Mouse (Mus musculus) limb, embryonic 11.5 days (tissue): ENCODE measurements around the gene Tm9sf4. TPM values are rescaled to one million over a fixed set of nuclear protein-coding genes. Genes with fewer than 3 reads are reported as not detected.

Experiments
- ATAC-seq: fragments of 200-750 bp; cut with Nextera tagmentation; 2 replicates; pipeline ENCODE4 v1.8.0; 2017; ENCODE audit warnings: low read depth; ENCODE audit not compliant: insufficient number of reproducible peaks, low FRiP score, low TSS enrichment
- DNase-seq: peaks from one replicate; pipeline ENCODE4 v3.0.0-alpha.2; 2015; ENCODE audit warnings: low spot score
- H3K27ac ChIP-seq: fragments of 300-500 bp; sonication (generic); replicated peaks from 2 replicates; pipeline ENCODE4 v1.5.1; 2014; ENCODE audit warnings: low read depth, mild to moderate bottlenecking, low read length
- H3K27me3 ChIP-seq: fragments of 300-500 bp; sonication (generic); 2 replicates; pipeline ENCODE4 v1.6.1; 2014; ENCODE audit warnings: mild to moderate bottlenecking, low read length, mixed read lengths; ENCODE audit not compliant: control insufficient read depth, insufficient read depth
- H3K36me3 ChIP-seq: fragments of 300-500 bp; sonication (generic); 2 replicates; pipeline ENCODE4 v1.6.1; 2014; ENCODE audit warnings: mild to moderate bottlenecking, low read length, moderate library complexity, mixed read lengths; ENCODE audit not compliant: control insufficient read depth, insufficient read depth
- H3K4me1 ChIP-seq: fragments of 300-500 bp; sonication (generic); 2 replicates; pipeline ENCODE4 v1.6.1; 2014; ENCODE audit warnings: low read length, mixed read lengths; ENCODE audit not compliant: control insufficient read depth, insufficient read depth
- H3K4me2 ChIP-seq: fragments of 300-500 bp; sonication (generic); 2 replicates; pipeline ENCODE4 v1.6.1; 2014; ENCODE audit warnings: low read depth, mild to moderate bottlenecking, moderate library complexity; ENCODE audit not compliant: severe bottlenecking
- H3K4me3 ChIP-seq: fragments of 300-500 bp; sonication (generic); 2 replicates; pipeline ENCODE4 v1.5.1; 2014; ENCODE audit warnings: low read depth, low read length
- H3K9ac ChIP-seq: fragments of 300-500 bp; sonication (generic); 2 replicates; pipeline ENCODE4 v1.6.1; 2014; ENCODE audit warnings: mild to moderate bottlenecking, low read length
- H3K9me3 ChIP-seq: fragments of 300-500 bp; sonication (generic); 2 replicates; pipeline ENCODE4 v1.6.1; 2016; ENCODE audit warnings: low read length; ENCODE audit not compliant: control insufficient read depth
- WGBS: fragments of 180-500 bp; shearing (Covaris S2); extraction: QIAGEN DNeasy Blood & Tissue Kit; methylation state at CpG from one replicate; pipeline ENCODE4 v1.1.7; 2014; 5-methylcytosine and 5-hydroxymethylcytosine counted together
- polyA plus RNA-seq: library from polyadenylated mRNA; unstranded; fragments of >200 nt; fragmentation: Nextera tagmentation; extraction: Ambion mirVana; gene quantifications from 2 replicates; pipeline ENCODE4 v1.2.1, GENCODE M21; 2014

Tm9sf4 gene
- polyA plus RNA-seq, 1 experiment from 2014 or later: 79.7 TPM

DNA sequence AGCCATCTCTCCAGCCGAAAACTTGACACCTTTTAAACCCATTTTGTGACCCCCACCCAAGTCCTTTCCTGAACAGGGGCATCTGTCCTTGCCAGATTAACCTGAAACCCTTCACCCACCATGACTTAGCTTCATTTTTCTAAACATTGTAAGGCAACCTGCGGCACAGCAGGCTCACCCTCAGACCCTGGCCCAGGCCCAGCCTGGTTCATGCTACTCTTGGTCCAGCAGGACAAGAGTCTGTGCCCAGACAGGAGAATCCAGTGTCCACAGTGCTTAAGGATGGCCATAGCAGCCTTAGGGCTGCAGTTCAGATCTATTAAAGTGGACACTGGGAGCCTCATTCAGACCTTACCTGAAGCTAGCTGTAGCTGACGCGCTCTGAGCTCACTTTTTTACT, 52.2 kb downstream of the Tm9sf4 start:
- no peaks in the 10 kb centered on the region for H3K9me3 ChIP-seq
- H3K9ac ChIP-seq: no peak overlapping the region
- no peak overlapping the region for H3K27ac ChIP-seq
- H3K4me2 ChIP-seq: no peak overlapping the region
- no peak overlapping the region for H3K4me3 ChIP-seq
- 79% methylated on average over 4 of the region's 4 CpGs for WGBS
- no peaks in the 10 kb centered on the region for H3K4me1 ChIP-seq
- DNase-seq (no peak), ATAC-seq (no peak)
- no peaks in the 10 kb centered on the region for H3K27me3 ChIP-seq
- H3K36me3 ChIP-seq: peaks cover 9% of the 10 kb centered on the region

DNA sequence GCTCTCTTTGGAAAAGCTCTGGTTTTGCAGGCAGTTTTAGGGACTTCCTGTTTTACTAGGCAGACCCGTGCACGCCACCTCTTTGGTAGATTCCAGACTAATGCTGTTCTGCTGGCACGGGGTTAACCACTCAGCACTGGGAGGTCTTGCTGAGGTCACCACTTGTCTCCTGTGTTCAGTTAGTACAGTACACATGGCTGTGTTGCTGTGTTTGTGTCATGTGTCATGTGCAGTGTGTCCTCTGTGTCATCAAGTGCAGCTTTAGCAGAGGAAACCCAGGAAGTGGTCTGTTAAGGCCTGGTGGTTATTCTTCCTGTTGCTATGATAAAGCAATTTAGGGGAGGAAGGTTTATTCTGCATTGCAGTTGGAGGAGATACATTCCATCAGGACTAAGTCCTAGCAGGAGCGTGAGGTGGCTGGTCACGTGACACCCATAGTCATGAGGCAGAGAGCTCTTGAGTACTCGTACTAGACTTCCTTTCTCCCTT, 53.7 kb downstream of the Tm9sf4 start:
- Histone ChIP-seq H3K9ac (no peak overlapping the region), H3K27ac (no peak overlapping the region), H3K36me3 (peaks cover 2% of the 10 kb centered on the region), H3K4me1 (no peaks in the 10 kb centered on the region), H3K9me3 (no peaks in the 10 kb centered on the region), H3K4me2 (no peak overlapping the region), H3K4me3 (no peak overlapping the region), H3K27me3 (no peaks in the 10 kb centered on the region)
- DNase-seq (no peak), ATAC-seq (no peak)
- 72% methylated on average over 6 of the region's 6 CpGs for WGBS

DNA sequence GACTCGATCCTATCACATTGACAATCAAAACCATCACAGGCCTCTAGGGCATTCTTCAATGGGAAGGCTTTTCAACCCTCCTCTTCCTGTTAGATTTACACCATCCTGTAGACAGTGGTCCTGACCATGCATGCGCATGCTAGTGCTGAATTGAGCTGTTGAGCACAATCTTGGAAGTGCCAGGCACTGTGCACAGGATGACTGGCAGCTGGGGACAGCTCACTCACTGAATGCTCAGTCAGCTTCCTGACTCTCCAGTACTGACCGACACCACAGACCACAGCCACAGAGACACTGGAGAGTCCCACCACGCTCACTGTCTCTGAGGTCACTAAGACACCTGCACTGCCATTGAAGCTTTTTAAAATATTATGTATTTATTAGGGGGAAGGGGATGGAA, 54.3 kb downstream of the Tm9sf4 start:
- H3K4me3 ChIP-seq: no peak overlapping the region
- no peaks in the 10 kb centered on the region for H3K27me3 ChIP-seq
- H3K36me3 ChIP-seq: no peaks in the 10 kb centered on the region; the same call in none of the 2 replicates
- DNase-seq (no peak), ATAC-seq (no peak)
- no peak overlapping the region for H3K4me2 ChIP-seq
- no peaks in the 10 kb centered on the region for H3K4me1 ChIP-seq
- 83% methylated on average over 4 of the region's 4 CpGs for WGBS
- no peak overlapping the region for H3K9ac ChIP-seq
- no peak overlapping the region for H3K27ac ChIP-seq
- H3K9me3 ChIP-seq: no peaks in the 10 kb centered on the region

GRCm38 (mm10) chr2:153217826-153218340, 56.8 kb downstream of the Tm9sf4 start:
- H3K27ac ChIP-seq: no peak overlapping the region
- DNase-seq (no peak), ATAC-seq (no peak)
- no peaks in the 10 kb centered on the region; the same call in none of the 2 replicates for H3K36me3 ChIP-seq
- no peaks in the 10 kb centered on the region for H3K9me3 ChIP-seq
- H3K4me2 ChIP-seq: no peak overlapping the region
- H3K27me3 ChIP-seq: no peaks in the 10 kb centered on the region
- no peak overlapping the region for H3K4me3 ChIP-seq
- no peaks in the 10 kb centered on the region for H3K4me1 ChIP-seq
- WGBS: 82% methylated on average over 10 of the region's 10 CpGs
- H3K9ac ChIP-seq: no peak overlapping the region

GRCm38 (mm10) chr2:153218516-153218915, 57.4 kb downstream of the Tm9sf4 start:
- 82% methylated on average over 3 of the region's 3 CpGs for WGBS
- ATAC-seq: no peak
- no peak overlapping the region for H3K9ac ChIP-seq
- no peak for DNase-seq
- H3K4me2 ChIP-seq: no peak overlapping the region
- no peak overlapping the region for H3K4me3 ChIP-seq
- H3K27me3 ChIP-seq: no peaks in the 10 kb centered on the region
- no peaks in the 10 kb centered on the region for H3K4me1 ChIP-seq
- H3K36me3 ChIP-seq: no peaks in the 10 kb centered on the region; the same call in 1 of the 2 replicates
- no peaks in the 10 kb centered on the region for H3K9me3 ChIP-seq
- no peak overlapping the region for H3K27ac ChIP-seq

DNA sequence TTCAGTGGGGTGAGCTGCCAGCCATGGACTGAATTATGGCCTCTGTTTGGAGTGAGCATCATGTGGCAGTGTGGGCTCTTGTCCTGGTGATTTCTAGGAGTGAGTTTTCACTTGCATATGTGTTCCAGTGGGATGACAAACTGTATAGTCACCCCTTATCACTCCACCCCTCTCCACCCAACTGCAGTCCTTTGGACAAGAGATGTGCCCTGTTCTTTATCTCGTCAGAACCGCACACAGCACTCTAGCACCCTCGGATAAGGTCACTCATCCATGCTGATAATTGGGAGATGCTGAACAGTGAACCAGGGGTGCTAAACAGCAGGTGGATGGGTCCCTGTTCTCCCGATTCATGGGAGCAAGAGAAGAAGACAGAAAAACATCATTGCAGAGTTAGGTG, 60.5 kb downstream of the Tm9sf4 start:
- H3K9ac ChIP-seq: no peak overlapping the region
- H3K36me3 ChIP-seq: no peaks in the 10 kb centered on the region; the same call in 1 of the 2 replicates
- no peak overlapping the region for H3K4me2 ChIP-seq
- H3K27ac ChIP-seq: no peak overlapping the region
- DNase-seq (no peak), ATAC-seq (no peak)
- WGBS: 86% methylated on average over 4 of the region's 4 CpGs
- H3K4me3 ChIP-seq: no peak overlapping the region
- no peaks in the 10 kb centered on the region for H3K9me3 ChIP-seq
- peaks cover 8% of the 10 kb centered on the region for H3K4me1 ChIP-seq
- no peaks in the 10 kb centered on the region for H3K27me3 ChIP-seq

- Histone ChIP-seq H3K4me1 (peaks cover 8% of the 10 kb centered on the region), H3K9me3 (no peaks in the 10 kb centered on the region), H3K36me3 (no peaks in the 10 kb centered on the region; the same call in 1 of the 2 replicates), H3K4me2 (no peak overlapping the region), H3K27ac (no peak overlapping the region), H3K4me3 (no peak overlapping the region), H3K9ac (no peak overlapping the region), H3K27me3 (no peaks in the 10 kb centered on the region)
- DNase-seq (no peak), ATAC-seq (no peak)
These were observed 61.0 kb downstream of the Tm9sf4 start for GRCm38 (mm10) chr2:153222130-153222529.

- WGBS: 90% methylated on average over 2 of the region's 2 CpGs
- no peaks in the 10 kb centered on the region for H3K9me3 ChIP-seq
- no peak for ATAC-seq
- no peak overlapping the region for H3K4me2 ChIP-seq
- H3K36me3 ChIP-seq: no peaks in the 10 kb centered on the region; the same call in 1 of the 2 replicates
- H3K27me3 ChIP-seq: no peaks in the 10 kb centered on the region
- H3K9ac ChIP-seq: no peak overlapping the region
- no peak overlapping the region for H3K4me3 ChIP-seq
- peaks cover 8% of the 10 kb centered on the region for H3K4me1 ChIP-seq
- DNase-seq: no peak
- no peak overlapping the region for H3K27ac ChIP-seq
These were observed 61.5 kb downstream of the Tm9sf4 start for GRCm38 (mm10) chr2:153222566-153222965.
